Mouse (Mus musculus): Measurements from ENCODE around the gene Slc25a29. TPM values are rescaled to one million over a fixed set of nuclear protein-coding genes. Genes with fewer than 3 reads are reported as not detected.

The Slc25a29 gene
- total RNA-seq, 1 experiment: 2.1 TPM

DNA sequence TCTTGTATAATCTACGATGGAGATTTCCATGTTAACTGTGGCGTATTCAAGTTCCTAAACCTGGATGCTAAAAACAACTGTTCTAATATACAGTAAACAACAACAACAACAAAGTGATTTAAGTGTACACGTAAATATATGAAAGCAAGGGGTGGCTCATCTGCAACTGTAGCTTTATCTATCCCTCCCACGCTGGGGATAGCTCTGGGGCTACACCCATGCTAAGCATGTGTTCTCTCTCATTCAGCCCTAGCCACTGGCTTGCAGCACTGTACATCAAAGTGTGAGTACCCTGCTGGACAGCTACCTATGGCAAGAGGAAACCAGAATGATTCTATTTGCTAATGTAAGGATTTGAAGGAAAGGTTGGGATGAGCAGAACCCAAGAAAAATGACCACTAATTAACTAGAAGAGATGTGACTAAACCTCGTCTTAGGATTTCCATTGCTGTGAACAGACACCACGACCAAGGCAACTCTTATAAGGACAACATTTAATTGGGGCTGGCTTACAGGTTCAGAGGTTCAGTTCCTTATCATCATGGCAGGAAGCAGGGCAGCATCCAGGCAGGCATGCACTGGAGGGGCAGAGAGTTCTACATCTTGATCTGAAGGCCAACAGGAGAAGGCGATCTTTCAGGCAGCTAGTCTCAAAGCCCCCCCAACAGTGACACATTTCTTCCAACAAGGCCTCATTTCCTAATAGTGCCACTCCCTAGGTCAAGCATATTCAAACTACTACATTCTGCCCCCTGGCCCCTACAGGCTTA is 55.4 kb downstream of the Slc25a29 start:
- no peak overlapping the region for H3K27ac ChIP-seq (ENCODE audit: insufficient read depth, low read depth, low read length, poor library complexity, severe bottlenecking)
- no peak for TF ChIP-seq ZC3H11A (IDR thresholded peaks at IDR 0.05; ENCODE audit: borderline replicate concordance, low read depth, low read length)
- TF ChIP-seq MAFK (IDR thresholded peaks at IDR 0.05; ENCODE audit: insufficient read depth, low read depth, low read length): no peak
- TF ChIP-seq HCFC1 (IDR thresholded peaks at IDR 0.05; ENCODE audit: borderline replicate concordance, insufficient read depth, low read length): no peak
- no peak for TF ChIP-seq ZNF384 (IDR thresholded peaks at IDR 0.05; ENCODE audit: low read depth, low read length)
- no peak for TF ChIP-seq CHD2 (IDR thresholded peaks at IDR 0.05; ENCODE audit: low read depth, low read length)
- no peak for DNase-seq (ENCODE audit: low read depth, low spot score)
- H3K4me1 ChIP-seq (ENCODE audit: control insufficient read depth in 2 of 2, insufficient read depth in 2 of 2, low read length in 2 of 2, poor library complexity in 1 of 2): no peaks in the 10 kb centered on the region
- in situ Hi-C loops (cut with MboI; ENCODE audit: low sequenced_read_pairs in 2 of 2, unreplicated experiment in 2 of 2): no loop called here
- H3K9ac ChIP-seq (ENCODE audit: insufficient read depth, low read depth, low read length, poor library complexity, severe bottlenecking): no peak overlapping the region
- H3K9me3 ChIP-seq (ENCODE audit: control insufficient read depth, insufficient read depth, low read depth, low read length): no peaks in the 10 kb centered on the region
- no peak overlapping the region for H3K4me3 ChIP-seq (ENCODE audit: insufficient read depth in 1 of 2, low read depth in 1 of 2, low read length in 2 of 2, poor library complexity in 1 of 2, severe bottlenecking in 1 of 2)
- 0 out of 2 replicates have a peak, but pooled peaks cover 2% of the 10 kb centered on the region for H3K36me3 ChIP-seq (ENCODE audit: control insufficient read depth, insufficient read depth, low read length, poor library complexity, severe bottlenecking)

Other genes with a start within 250 kb of the Slc25a29 start
- 0.42 and 0.49 TPM in 2 replicates for gene Degs2, start 133.6 kb downstream of the Slc25a29 start, total RNA-seq (2012; rRNA removed)
- gene Yy1, start 42.9 kb downstream of the Slc25a29 start, total RNA-seq (2012; rRNA removed): 40.5 and 42.2 TPM in 2 replicates
- 8.1 and 8.6 TPM in 2 replicates for gene Slc25a47, start 163 bp upstream of the Slc25a29 start, total RNA-seq (2012; rRNA removed)
- 14.9 and 16.9 TPM in 2 replicates for gene Wdr25, start 57.7 kb upstream of the Slc25a29 start, total RNA-seq (2012; rRNA removed)
- gene Wars, start 58.3 kb upstream of the Slc25a29 start, total RNA-seq (2012; rRNA removed): 62.1 and 85.2 TPM in 2 replicates
- gene Begain, start 232.3 kb upstream of the Slc25a29 start, total RNA-seq (2012; rRNA removed): 1.3 and 1.9 TPM in 2 replicates

Data from ES-E14 (cell line).